Mouse (Mus musculus): ENCODE measurements around the gene Agap2. TPM values are rescaled to one million over a fixed set of nuclear protein-coding genes. Genes with fewer than 3 reads are reported as not detected.

The Agap2 gene
- total RNA-seq (2014; fragmentation: Nextera tagmentation) (26.3 and 27.2 TPM in 2 replicates), total RNA-seq (2017) (18.8 and 34.4 TPM in 2 replicates)

DNA sequence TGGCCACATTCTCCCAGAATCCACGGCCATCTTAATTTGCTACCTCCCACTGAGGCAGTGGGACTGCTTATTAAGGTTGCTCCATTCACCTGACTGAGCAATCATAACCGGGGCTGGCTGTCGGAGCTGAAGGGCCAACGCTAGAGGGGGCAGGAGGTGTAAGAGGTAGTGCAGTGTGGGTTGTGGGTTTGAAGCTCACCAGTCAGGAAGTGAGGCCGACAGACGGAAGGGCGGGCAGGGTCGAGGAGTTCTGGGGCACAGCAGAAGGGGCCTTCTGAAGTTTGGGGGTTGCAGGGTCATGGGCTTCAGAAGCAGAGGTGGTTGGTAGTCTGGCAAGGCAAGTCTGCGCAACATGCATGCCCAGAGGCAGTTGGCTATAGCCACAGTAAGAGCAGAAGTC, at the start of gene Agap2:
Gene Agap2, plus strand, starts transcription at position 205 of the 400 bp plus-strand sequence.
- peak; percentile 75 for ATAC-seq (replicated peaks; ENCODE audit: poor library complexity, severe bottlenecking)

- ATAC-seq (replicated peaks; ENCODE audit: poor library complexity, severe bottlenecking): peak; percentile 99
Measured at GRCm38 (mm10) chr10:127030336-127031296, 44.5 kb upstream of the Agap2 start, which contains the start of gene Tsfm. Gene Tsfm (minus strand): TSS chr10:127030840.

- no peak for ATAC-seq (replicated peaks; ENCODE audit: poor library complexity, severe bottlenecking)
Measured at GRCm38 (mm10) chr10:127033301-127033741, 41.8 kb upstream of the Agap2 start.

DNA sequence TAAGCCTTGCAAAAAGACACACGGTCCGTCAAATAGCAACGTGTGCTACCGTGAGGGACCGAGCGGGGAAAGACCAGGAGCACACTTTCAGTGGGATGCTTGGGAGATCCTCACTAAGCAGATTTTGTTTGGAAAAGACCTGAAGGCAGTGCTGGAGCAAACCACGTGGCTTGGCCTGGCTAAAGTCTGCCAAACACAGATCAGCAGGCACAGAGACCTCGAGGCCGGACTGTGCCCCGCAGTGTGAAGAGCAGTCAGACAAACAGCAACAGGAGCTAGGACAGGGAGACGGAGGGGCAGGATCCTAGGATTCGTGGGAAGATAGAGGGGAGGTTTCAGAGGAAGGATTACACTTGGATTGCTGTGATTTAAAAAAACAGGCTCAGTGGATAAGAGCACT, 38.8 kb upstream of the Agap2 start:
- no peak for ATAC-seq (replicated peaks; ENCODE audit: poor library complexity, severe bottlenecking)

GRCm38 (mm10) chr10:127037641-127038040, 37.4 kb upstream of the Agap2 start:
- ATAC-seq (replicated peaks; ENCODE audit: poor library complexity, severe bottlenecking): no peak

DNA sequence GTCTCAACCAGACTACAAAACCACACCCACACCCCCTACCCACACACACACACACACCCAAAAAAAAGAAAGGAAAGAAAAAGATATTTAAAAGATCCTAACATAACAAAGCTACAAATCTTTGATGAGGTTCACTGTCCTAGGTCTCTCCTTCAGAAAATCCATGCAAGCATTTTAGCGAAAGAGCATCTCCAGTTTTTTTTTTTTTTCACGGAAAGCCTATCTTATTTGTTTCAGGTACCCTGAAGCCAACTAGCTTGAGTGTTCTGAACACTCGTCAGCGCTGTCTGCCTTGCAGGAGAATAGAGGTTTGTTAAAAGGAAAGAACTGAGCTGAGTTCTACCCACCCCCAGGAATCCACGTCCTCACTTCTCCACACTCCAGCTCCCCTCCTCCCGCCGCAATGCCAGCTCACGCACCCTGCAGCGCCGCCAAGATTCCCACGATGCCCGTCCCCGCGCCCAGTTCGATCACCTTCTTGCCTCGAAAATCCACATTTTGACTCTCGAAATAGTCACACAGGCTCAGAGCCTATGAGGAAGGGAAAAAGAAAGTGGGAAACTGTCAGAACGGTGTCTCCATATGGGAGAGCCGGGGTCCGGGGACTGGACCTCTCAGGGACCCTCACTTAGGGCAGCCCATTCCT, 34.4 kb upstream of the Agap2 start:
- peak; percentile 14; the same call in 1 of the 2 replicates for ATAC-seq (replicated peaks; ENCODE audit: poor library complexity, severe bottlenecking)

DNA sequence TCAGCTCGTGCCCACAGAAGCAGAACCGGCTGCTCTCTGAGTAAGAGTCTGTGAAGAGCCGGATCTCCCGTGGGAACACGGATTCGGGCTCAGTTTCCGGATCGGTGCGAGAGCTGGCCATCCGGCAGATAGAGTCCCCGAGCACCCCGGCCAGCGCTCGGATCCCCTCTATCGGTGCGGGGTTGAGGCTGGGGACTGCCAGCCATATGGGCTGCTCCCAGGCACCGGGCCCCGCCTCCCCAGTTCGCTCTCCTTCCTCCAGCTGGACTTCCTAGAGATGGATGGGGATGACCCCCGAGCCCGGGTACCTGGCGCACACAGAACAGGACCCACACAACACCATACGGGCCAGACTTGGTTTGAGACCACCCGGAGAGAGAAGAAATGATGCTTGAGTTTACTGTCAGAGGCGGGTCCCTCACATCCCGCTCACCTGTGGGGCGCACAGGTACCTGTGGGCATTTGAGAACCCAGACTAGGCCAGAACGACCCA, 33.8 kb upstream of the Agap2 start, which contains the start of the genes Mettl1 and Eef1akmt3:
Gene Mettl1, plus strand, starts transcription at position 141 of the 493 bp plus-strand sequence.
Gene Eef1akmt3, minus strand, starts transcription at position 240 of the 493 bp plus-strand sequence.
- ATAC-seq (replicated peaks; ENCODE audit: poor library complexity, severe bottlenecking): peak; percentile 49

- peak; percentile 86 for ATAC-seq (replicated peaks; ENCODE audit: poor library complexity, severe bottlenecking)
Measured at GRCm38 (mm10) chr10:127041774-127042338, 33.2 kb upstream of the Agap2 start.

DNA sequence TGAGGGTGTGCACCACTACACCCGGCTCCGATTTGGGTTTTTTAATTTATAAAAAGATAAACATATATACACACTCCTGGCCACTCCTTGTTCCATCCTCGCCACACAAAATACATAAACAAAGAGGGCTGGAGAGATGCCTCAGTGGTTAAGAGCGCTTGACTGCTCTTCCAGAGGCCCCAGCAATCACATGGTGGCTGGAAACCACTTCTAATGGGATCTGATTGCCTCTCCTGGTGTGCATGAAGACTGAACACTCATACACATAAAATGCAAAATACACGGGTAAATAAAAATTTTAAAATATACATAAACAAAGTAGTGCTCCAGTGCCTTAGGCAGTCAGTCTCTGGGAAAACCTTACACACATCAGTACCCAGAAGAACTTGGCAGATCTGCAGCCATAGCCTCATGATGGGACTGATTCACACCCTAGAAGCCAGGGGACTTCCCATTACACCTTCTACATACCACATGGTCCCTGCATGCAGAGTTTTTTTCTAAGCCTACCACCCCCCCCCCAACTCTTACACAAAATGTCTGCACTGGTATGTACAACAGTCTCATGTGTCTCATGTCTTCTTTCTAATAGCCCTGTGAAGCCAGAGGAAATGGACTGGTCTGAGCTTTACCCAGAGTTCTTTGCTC, 32.5 kb upstream of the Agap2 start:
- ATAC-seq (replicated peaks; ENCODE audit: poor library complexity, severe bottlenecking): no peak

- ATAC-seq (replicated peaks; ENCODE audit: poor library complexity, severe bottlenecking): no peak
Measured at GRCm38 (mm10) chr10:127043187-127043586, 31.9 kb upstream of the Agap2 start.

DNA sequence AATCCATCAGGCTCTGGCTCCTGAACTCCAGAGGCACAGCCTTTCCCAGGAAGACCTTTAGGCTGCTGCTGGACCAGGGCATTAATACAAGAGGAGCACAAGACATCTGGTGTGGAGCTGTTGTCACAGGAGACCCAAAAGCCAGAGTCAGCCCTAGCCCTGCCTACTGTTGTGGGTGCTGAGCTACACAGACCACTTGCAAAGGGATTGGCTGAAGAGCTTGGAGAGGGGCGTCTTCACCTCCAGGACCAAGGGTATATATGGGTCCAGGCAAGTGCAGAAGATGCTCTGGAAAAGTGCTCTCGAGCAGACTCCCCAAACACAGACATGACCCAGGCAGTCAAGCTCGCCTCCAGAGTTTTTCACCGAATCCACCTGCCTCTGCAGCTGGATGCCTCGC, 27.1 kb upstream of the Agap2 start, which contains the start of gene Cyp27b1:
Gene Cyp27b1, plus strand, starts transcription at position 297 of the 400 bp plus-strand sequence.
- no peak for ATAC-seq (replicated peaks; ENCODE audit: poor library complexity, severe bottlenecking)

- ATAC-seq (replicated peaks; ENCODE audit: poor library complexity, severe bottlenecking): peak; percentile 1; the same call in 1 of the 2 replicates
Measured at GRCm38 (mm10) chr10:127048608-127049394, 26.3 kb upstream of the Agap2 start.

DNA sequence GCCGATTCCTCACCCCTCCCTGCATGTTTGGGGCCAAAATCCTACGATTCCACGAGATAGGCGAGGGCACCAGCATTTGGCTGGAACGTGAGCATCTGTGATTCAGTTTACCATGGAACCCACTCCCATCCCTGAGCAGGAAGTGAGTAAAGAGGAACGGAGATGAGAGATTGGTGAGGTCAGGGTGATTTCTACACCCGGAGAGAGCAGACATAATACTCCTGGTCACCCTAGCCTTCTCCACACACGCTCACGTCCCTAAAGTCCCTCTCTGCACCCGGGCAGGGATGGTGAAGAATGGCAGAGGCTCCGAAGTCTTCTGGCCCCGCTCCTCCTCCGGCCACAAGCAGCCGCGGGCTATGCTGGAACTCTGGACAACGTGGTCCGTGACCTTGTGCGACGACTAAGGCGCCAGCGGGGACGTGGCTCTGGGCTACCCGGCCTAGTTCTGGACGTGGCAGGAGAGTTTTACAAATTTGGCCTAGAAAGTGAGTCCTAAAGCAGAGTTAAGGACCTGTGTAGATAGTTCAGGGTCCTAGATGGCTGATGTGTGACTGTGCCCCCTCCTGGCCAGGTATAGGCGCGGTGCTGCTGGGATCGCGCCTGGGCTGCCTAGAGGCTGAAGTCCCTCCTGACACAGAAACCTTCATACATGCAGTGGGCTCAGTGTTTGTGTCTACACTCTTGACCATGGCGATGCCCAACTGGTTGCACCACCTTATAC, 25.5 kb upstream of the Agap2 start:
- ATAC-seq (replicated peaks; ENCODE audit: poor library complexity, severe bottlenecking): peak; percentile 55

- ATAC-seq (replicated peaks; ENCODE audit: poor library complexity, severe bottlenecking): peak; percentile 71
Measured at GRCm38 (mm10) chr10:127050119-127050474, 25.0 kb upstream of the Agap2 start.

DNA sequence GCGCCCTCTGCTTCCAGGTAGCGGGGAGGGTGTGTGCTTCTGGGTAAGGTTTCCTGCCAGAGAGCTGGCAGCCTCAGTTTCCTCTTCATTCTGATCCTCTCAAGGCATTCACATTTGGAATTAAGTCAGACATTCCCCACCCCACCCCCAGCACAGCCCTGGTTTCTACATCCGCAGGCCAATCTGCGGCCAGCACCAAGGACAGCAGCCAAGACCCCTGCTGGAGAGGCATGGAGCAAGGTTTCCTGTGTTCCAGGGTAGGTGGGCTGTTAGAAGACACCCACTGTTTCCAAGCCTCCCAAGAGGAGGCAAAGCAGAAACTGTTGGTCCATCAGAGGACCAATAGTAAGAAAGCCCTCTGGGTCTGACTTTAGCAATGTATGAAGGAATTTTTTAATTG, 20.4 kb upstream of the Agap2 start:
- ATAC-seq (replicated peaks; ENCODE audit: poor library complexity, severe bottlenecking): no peak; the same call in 1 of the 2 replicates

DNA sequence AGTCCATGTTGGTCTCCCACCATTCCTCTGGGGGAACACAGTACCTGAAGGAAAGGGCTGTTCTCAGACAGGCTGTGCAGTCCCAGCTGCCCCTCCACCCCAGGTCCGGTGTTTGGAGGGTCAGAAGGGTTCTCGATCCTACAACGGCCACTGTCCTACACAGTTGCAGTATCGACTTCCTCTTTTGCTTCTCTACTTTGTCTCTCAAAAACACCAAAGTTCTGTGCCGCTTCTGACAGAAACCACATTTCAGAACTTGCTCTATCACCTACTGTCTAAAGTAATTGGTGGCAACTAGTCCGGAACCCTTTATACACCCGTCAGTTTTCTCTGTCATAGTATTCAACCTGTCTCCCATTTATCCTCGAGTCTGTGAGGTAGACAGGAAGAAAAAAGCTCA, 19.7 kb upstream of the Agap2 start:
- ATAC-seq (replicated peaks; ENCODE audit: poor library complexity, severe bottlenecking): peak; percentile 33

DNA sequence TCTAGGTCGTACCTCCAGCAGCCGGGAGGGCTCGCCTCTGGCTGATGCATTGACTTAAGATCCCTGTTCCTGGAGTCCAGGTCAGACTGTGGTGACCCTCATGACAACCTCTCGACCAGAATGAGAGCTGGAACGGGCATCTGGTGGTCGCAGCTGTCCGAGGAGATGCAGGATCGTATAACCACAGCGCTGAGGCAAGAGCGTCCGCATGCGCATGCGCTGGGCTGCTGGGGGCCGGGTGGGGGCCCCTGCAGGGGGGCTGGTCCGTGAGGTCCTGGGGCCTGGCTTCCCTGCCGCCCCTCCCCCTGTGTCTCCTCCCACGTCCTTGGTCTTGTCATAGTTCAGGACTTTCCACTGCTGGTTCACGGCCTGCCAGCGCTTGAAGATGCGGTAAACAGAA, 18.6 kb upstream of the Agap2 start:
- ATAC-seq (replicated peaks; ENCODE audit: poor library complexity, severe bottlenecking): no peak

DNA sequence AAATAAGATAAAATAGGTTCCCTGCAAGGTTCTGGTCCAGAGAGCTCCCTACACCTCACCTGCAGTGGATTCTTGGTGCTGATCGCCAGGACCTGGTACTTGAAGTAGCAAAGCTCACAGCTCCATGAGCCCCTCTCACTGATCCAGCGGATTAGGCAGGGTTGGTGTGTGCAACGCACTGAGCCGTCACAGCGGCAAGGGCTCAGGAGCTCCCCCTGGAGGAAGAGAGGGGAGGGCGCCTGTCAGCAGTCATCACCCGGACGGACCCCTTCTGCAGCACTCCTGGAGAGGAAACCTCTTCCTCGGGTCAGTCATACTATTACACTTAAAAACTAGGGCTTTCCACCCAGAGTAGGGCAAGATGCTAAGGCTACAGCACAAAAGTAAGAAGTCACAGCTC, 16.9 kb upstream of the Agap2 start:
- ATAC-seq (replicated peaks; ENCODE audit: poor library complexity, severe bottlenecking): peak; percentile 72
